Mouse (Mus musculus) gastrocnemius, postnatal 36 days (tissue): ENCODE results near the gene Grcc10. TPM values are rescaled to one million over a fixed set of nuclear protein-coding genes. Genes with fewer than 3 reads are reported as not detected.

Source experiments
- DNase-seq, 2 experiments: peaks; one replicate each; pipeline ENCODE4 v3.0.0; 2022
- intact Hi-C: fragments of 180-260 bp; cut with DNase I; formaldehyde crosslinking; loops from one replicate; pipeline ENCODE4 v1.15.1; 2025
- long read RNA-seq, 2 experiments: library from polyadenylated mRNA; stranded (forward); transcript quantifications; one replicate each; pipeline ENCODE4 v2.0.0; 2021
- total RNA-seq, 2 experiments: library from RNA; stranded (reverse); gene quantifications; 2 replicates each; pipeline ENCODE4 v1.2.3; 2021

Gene Grcc10
- 100 to 1,000 TPM; 150 to 160 TPM for total RNA-seq
- long read RNA-seq, experiment 1, transcript Grcc10-201 (3 exons, 863 nt), result major isoform, 309 of 337 reads
- long read RNA-seq, experiment 1, transcript Grcc10-203 (2 exons, 424 nt), result minor isoform, 6 of 337 reads
- long read RNA-seq, experiment 1, partial matches to known transcripts, result 0 of 337 reads
- long read RNA-seq, experiment 1, other reads (novel, unspliced or antisense), result 22 of 337 reads
- long read RNA-seq, experiment 2, transcript Grcc10-203 (2 exons, 424 nt), result minor isoform, 6 of 375 reads
- long read RNA-seq, experiment 2, transcript Grcc10-201 (3 exons, 863 nt), result major isoform, 339 of 375 reads
- long read RNA-seq, experiment 2, partial matches to known transcripts, result 0 of 375 reads
- long read RNA-seq, experiment 2, other reads (novel, unspliced or antisense), result 28 of 375 reads

DNA sequence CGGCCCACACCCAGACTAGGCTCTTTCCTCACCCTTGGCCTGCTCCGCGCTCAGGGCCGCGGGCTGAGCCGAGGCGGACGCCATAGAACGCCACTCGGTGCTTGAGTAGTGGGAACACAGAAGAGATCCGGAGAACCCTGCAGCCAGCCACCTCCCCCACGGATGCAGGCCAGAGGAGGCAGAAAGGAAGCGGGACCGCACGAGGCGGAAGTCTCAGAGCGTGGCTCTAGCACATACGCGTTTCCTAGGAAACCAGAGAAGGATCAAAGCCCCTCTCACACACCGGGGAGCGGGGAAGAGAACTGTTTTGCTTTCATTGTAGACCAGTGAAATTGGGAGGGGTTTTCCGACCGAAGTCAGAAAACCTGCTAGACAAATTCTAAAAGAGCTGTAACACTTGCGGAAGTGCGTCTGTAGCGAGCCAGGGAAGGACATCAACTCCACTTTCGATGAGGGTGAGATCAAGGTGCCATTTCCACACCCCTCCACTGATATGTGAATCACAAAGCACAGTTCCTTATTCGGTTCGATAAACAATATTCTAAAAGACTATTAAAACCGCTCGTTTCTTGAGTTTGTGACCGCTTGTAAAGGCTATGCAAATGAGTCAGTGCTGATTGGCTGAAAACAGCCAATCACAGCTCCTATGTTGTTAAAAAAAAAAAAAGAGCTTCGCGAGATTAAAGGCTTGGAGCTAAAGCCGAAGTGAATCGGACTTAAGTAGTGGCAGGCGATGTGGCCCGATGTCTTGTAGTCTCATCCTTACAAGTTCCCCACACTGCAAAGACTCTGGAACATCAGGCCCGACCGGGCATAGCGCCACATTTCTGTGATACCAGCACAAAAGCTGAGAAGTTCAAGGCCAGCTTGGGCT lies at the start of gene Grcc10:
Gene Grcc10 (minus strand): TSS at position 487 of the 874 bp plus-strand sequence.
- intact Hi-C loops, result loop anchor here (2.0 kb wide), 1 partner anchor 78 kb away; the partner anchor contains the start of gene Lpcat3
- peak; percentile 77 to 83 for DNase-seq

DNA sequence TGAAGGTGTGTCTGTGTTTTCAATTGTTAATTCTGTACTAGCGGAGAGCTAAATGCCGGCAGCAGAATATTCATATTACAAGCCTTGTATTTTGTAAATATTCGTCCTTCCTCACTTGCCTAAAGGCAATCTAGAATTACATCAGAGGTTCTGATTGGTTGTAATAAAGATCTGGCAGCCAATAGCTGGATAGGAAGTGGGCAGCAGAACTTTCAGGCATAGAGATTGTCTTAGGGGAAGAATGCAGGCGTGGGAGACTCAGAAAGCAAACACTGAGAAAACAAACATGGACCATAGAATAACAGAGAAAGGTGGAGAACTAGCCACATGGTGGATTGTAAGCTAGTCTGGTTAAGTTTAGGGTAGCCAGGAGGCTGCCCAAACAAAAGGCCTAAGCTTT lies 48.9 kb upstream of the Grcc10 start:
- intact Hi-C loops, result no loop called here
- DNase-seq, result no peak

DNA sequence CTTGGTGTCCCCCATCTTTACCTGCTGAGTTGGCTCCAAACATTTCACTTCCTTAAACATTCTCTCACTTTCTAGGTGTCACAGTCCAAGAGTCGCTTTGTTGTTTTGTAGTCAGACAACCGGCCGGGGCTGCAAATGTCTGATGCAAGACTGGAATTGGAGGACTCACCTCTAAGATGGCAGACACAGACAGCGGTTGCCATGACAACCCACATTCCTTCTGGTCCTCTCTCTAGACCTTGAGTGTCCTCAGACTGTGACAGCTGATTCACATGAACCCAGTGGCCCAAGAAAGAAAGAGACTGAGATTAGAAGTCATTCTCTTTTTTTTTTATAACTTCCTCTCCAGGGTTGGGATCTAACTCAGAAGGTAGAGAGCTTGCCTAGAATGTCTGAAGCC lies 48.3 kb upstream of the Grcc10 start:
- no peak for DNase-seq
- intact Hi-C loops, result no loop called here

DNA sequence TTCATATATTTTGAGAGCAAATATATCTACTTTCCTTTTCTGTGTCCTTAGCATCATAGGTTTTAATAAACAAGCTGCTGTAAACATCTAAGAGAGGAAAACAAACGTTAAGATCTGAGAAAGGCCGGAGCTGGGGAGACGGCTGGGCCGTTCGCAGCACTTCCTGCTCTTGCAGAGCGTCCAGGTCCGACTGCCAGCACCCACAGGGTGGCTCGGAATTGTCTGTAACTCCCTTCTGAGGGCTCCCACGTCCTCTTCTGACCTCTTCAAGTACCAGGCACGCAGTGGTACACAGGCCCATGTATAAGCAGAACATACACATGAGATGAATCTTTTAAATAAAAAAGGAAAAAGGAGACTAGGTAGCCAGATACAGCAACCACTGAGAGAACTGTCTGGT lies 46.5 kb upstream of the Grcc10 start:
- no peak for DNase-seq
- intact Hi-C loops, result no loop called here

DNA sequence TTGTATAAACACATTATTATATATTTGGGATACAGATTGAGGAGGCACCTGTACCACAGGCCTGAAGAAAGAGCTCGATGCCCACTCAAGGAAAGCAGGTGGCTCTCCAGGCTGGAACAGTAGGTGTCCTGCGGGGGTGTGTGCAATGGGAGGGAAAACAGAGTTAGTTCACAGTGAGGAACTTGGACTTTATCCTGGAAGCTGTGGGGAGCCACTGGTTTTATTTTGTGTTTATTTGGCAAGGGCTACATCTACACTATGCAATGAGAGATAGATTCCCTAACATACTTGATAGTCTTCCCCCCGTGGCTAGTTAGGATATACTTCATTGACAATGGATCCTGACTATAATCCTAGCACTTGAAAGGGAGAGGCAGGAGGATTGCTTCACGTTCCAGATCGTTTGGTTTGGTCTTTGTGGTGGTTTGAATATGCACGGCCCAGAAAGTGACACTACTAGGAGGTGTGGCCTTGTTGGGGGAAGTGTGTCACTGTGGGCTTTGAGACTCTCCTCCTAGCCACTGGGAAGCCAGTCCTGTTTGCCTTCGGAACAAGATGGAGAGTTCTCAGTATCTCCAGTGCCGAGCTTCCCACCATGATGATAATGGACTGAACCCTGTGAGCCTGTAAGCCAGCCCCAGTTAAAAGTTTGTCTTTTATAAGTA lies 45.7 kb upstream of the Grcc10 start:
- DNase-seq, result no peak
- intact Hi-C loops, result no loop called here

DNA sequence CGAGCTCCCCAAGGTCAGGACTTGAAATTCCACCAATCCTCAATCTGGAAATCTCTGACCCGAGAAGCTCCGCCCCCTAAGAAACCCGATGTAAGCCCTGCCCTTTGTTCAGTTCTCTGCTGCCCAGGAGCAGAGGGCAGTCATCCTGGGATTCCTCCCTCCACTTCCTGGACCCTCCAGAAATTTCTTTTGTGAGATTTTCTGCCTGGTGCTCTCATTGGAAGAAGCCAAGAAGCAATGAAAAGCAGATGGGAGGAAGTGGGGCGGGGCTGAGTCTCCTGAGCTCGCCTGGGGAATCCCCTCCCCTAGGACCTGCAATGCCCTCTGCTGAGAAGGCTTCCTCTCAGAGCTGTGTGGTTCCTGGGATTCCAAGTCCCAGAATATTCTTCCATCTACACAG lies 41.3 kb upstream of the Grcc10 start:
- intact Hi-C loops, result no loop called here
- DNase-seq, result no peak

DNA sequence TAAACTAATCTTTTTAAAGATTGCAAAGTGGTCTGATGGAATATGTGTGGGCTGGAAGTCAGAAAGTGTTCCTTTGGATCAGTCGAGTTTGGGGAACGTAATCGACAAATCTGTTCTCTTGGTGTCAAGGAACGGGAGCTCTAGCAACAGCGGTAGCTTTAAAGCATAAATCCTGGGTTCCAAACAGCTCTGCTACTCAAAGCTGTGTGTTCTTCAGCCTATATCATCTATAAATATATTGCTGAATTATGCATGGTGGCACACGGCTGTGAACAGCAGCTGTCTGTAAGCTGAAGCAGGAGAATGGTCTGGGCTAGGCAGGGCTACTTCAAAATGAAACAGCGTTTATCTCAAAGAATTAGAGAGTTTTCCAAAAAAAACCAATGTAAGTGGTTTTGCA lies 39.7 kb upstream of the Grcc10 start:
- no peak for DNase-seq

DNA sequence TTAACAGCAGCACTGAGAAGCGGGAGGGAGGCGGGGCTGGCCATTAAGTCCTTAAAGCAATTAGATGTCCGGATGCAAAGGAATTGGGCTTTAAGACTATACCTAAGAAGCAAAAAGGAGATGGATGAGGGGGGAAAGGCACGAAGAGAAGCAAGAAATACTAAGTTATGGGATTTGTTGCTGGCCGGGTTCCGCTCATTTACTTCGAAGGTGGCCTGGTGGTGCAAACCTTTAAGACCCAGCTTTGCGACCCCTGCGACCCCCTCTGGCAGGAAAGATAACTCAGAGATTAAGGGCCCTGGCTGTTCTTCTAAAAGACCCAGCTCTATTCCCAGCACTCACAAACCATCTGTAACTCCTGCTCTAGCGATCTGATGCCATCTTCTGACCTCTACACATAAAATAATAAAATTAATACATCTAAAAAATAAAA lies 38.8 kb upstream of the Grcc10 start:
- DNase-seq, result no peak
- intact Hi-C loops, result no loop called here

More for the DNA sequence above, 39.7 kb upstream of the Grcc10 start:
- intact Hi-C loops, result no loop called here

DNA sequence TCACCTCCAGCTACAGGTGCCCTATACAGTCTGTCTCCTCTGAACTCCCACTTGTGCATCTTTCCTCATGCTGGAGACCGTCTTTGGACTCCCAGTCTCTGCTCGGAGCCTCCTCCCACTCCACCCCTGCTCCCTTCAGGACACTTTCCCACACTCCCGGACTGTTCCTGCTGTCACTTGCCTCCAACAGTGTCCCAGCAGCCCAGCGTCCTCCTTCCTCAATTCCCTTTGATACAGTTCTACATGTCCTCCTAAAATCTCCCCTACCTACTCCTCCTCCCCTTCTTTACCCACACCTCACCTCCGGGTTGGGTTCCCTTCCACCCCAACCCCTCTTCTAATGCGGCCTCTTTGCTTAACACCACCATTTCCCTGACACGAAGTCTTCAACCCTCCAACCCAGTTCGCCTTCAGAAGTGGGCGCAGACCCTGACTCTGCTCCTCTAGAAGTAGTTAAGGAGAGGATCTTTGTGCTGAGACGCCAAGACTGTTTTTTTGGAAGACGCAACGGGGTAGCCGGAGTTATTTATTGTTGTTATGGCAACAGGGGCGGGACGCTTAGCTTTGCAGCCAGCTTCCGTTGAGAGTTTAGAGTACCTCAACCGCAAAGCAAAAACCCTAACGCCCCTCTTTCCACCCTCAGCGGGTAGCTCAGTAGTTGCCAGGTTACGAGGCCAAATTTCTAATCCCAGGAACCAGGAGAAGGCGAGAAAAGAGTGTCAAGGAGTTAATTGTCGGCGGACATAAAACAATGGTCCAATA lies 38.2 kb upstream of the Grcc10 start, which contains the start of gene Lrrc23:
Gene Lrrc23 (minus strand): TSS at position 506 of the 762 bp plus-strand sequence.
- intact Hi-C loops, result no loop called here
- DNase-seq, result no peak

DNA sequence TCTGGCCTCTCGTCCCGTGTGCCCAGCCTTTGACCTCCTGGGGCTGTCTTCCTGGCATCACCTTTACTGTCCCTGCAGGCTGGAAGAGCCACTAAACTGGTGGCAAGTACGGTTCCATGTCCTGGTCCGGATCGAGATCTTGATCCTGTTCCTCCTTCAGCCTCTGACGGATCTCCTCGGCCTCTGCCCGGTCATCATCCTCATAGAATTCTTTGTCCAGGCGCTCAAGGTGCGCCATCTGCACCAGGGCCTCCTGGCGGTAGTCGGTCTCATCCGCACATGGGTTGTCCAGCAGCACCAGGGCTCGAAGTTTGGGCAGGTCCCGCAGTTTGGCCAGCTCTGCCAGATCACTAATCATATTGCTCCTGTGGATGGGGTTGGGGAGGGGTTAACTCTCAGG lies 29.3 kb upstream of the Grcc10 start:
- intact Hi-C loops, result no loop called here
- DNase-seq, result no peak

DNA sequence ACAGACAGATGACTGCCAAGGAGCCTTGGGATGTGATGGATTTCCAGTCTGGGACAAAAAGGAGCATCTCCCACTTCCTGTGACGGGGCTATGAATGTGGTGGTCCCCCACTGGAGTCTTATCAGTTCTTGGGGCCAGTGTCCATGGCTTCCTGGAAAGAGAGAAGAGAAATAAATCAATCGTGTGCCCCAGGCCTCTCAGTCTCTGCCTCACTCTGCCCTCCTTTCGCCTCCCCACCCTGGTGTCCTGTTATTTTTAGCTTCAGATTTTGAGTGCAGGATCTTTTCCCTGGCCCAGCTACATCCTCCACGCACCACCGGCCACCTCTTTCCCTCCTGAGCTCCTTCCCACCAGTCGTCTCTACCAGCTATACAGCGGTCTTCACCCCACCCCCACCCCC lies 28.8 kb upstream of the Grcc10 start:
- DNase-seq, result no peak
- intact Hi-C loops, result no loop called here

DNA sequence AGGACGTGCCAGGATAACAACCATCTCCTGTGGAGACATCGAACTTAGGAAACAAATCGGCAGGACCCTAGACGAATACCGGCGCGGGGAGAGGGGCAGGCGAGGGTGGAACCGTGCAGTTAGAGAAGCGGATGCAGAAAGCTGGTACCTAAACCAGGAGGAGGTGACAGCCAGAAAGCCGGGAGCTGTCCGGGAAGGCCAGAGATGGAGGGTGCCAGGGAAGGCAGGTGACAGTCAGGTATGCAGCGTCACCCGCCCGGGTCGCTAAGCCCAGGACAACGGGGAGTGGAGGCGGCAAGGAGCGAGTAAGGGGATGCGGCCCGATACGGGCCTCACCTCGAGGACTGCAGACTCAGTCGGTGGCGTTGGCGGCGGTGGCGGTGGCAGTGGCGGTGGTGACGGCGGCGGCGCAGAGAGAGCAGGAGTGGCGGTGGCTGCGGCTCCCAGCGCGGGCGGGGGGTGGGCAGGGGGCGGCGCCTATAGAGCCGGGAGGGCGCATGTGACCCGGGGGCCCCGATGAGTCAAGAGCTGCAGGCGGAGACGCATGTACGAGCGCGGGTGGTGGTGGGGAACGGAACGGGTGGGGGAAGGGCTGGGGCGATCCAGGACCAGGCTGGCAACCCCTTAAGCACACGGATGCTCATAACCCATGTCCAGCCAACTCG lies 28.1 kb upstream of the Grcc10 start, which contains the start of gene Eno2:
Gene Eno2 (minus strand): TSS at position 573 of the 665 bp plus-strand sequence.
- no peak for DNase-seq
- intact Hi-C loops, result loop anchor here (10.0 kb wide), 1 partner anchor 264 kb away; no protein-coding TSS in a partner anchor

DNA sequence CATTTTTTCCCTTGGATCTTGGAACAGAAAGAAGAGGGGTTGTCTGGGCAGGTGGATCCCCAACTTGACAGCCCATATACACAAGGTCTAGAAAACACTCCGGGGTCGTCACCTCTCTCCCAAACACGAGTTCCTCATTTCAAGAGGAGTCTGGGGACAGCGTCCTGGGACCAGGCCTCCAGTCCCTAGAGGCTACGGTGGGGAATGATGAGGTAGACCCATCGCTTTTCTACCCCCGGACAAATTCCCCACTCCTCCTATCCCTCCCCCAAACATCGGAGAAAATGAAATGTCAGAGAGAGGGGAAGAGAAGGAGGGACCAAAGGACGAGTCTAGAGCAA lies 27.5 kb upstream of the Grcc10 start:
- intact Hi-C loops, result loop anchor here (10.0 kb wide), 1 partner anchor 264 kb away; no protein-coding TSS in a partner anchor
- no peak for DNase-seq

DNA sequence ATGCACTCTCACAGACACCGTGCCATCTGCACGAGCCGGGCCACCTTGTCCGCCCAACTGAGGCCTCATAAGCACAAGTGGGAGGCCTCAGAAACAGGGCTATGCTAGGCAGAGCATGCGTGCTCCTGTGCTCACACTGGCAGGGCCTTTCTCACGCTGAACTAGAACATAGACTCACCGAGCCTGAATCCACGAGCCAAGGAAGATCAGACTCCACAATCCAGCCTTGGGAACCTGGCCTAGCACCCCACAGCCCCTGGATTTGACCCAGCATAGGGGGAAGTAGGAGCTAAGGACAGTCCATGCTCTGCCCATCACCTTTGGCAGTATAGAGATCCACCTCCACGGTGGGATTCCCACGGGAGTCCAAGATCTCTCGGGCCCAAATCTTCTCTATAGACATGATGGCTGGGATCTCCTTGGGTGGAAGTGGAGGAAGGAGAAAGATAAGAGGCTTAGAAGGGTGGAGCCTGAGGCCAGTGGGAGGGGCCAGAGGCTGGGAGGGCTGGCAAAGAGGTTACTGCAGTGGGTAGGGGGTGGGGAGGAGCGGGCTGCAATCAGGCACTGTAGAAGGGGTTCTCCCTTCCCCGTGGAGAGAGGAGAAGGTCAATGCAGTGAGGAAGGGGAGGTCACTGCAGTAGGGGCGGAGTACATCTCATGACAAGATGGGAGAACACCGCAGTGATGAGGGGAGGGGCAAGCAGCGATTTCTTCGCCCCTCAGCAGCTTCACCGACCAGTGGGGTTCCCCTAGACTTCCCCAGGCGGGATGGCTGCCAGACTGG lies 26.9 kb upstream of the Grcc10 start:
- DNase-seq, result no peak
- intact Hi-C loops, result loop anchor here (10.0 kb wide), 1 partner anchor 263 kb away; no protein-coding TSS in a partner anchor

DNA sequence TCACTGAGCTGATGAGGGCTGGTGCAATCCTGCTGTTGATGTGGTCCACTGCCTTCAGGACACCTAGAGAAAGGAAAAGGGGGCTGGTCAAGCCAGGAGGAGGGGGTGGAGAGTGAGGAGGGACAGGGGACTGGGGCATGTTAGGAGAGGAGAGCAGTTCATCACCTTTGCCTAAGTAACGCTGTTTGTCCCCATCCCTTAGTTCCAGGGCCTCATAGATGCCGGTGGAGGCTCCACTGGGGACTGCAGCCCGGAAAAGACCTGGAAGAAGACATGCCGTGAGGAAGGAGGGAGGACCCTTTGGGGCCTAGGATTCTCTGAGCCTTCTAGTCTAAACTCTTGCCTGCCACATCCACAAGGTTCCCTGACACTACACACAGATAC lies 26.4 kb upstream of the Grcc10 start:
- intact Hi-C loops, result loop anchor here (10.0 kb wide), 1 partner anchor 263 kb away; no protein-coding TSS in a partner anchor

DNA sequence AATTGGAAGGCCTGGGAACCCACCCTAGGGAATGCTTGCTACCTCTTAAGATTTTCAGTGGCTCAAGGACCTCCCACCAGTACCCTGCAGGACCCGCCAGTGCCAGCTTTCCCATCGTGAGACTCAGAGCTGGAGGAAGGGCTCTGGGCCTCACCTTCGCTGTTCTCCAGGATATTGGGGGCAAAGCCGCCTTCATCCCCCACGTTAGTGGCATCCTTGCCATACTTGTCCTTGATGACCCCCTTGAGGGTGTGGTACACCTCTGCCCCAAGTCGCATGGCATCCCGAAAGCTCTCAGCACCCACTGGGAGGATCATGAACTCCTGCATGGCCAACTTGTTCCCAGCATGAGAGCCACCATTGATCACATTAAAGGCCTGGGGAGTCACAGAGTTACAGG lies 24.8 kb upstream of the Grcc10 start:
- no peak for DNase-seq
- intact Hi-C loops, result loop anchor here (10.0 kb wide), 1 partner anchor 261 kb away; no protein-coding TSS in a partner anchor

More for the DNA sequence above, 26.4 kb upstream of the Grcc10 start:
- no peak for DNase-seq

DNA sequence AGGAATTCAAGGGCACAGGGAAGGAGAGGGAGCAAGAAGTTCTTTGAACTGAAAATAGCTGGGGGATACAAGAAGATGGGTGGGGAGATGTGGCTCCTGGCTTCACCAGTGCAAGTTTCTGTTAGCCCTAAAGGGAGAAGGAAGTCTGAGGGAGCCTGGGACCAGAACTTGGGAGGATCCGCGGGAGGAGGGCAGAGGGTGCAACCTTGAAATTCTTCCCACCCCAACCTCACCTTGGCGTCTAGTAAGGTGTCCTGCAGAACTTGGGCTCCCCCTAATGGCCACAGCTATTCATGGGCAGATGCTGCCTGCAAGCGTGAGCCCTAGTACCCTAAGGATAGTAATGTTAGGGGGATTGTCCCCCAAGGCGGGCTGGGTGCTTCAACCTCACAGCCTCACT lies 18.1 kb upstream of the Grcc10 start:
- intact Hi-C loops, result loop anchor here (2.0 to 5.0 kb wide), 4 partner anchors 47 to 187 kb away; partner anchors contain the start of genes C1rb, Emg1, Lpcat3 and Phb2
- DNase-seq, result peak; percentile 72 to 80

DNA sequence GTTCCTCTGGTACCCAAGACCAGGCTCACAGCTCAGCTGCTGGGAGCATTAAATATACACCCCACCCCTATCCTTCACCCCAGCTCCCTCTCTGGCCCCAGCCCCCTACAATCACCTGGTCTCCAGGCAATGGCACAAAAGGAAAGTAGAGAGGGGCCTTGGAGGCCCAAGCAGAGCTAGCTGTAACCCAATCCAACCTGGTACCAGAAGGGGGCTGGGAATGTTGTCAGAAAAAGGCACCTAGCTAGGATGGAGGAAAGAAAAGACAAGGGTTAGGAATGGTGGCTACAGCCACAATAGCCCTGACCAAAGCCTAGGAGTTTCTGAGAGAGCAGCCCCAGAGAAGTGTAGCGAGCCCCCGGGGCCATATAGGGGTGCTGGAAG lies 17.7 kb upstream of the Grcc10 start:
- intact Hi-C loops, result loop anchor here (2.0 to 5.0 kb wide), 4 partner anchors 47 to 187 kb away; partner anchors contain the start of genes C1rb, Emg1, Lpcat3 and Phb2
- DNase-seq, result no peak
